12 mouse cellular contexts compared by ENCODE assay signal in the genomic region with DNA sequence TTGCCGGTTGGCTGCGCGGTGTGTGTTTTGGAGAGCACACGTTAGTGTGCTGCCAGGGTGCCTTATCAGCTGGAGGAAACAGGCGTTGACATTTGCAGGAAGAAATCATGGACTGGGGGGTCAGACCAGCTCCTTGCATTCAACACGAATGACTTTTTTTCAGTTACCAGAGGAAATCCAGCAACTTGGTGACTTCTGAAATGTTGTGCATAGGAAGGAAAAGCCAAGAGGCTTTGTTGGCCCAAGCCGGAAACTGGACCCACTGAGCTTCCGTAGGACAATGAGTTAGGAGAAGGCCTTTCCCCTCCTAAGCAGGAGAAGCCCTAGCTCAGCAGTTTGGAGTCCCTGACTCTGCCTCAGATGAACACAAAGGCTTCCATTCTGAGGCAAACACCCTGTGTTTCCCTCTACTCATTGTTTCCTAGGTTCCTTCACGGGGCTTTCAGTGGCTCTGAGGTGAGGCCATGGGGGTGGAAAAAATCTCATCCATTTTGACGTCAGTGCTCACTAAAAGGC. TPM values are rescaled to one million over a fixed set of nuclear protein-coding genes. Genes with fewer than 3 reads are reported as not detected.
DNase-seq lines count a peak whose midpoint lies in the region; ATAC-seq lines count a peak whose summit lies in the region.
"Had no signal": no experiment of that assay in that cellular context is flagged by ENCODE, and none has a peak within 500 bp of the region (broad histone marks: within the 10 kb centered on the region; RNA-seq: fewer than 3 reads in every experiment).

No protein-coding gene starts in this region.

- peaks cover 64% of the 10 kb centered on the region for H3K4me1 ChIP-seq in liver, embryonic 12.5 days
- H3K4me1 ChIP-seq: embryonic facial prominence, embryonic 13.5 days had no signal

- H3K4me3 ChIP-seq in liver, embryonic 12.5 days, result no peak overlapping the region
- H3K4me3 ChIP-seq: embryonic facial prominence, embryonic 13.5 days had no signal

- H3K36me3 ChIP-seq in liver, embryonic 12.5 days, result no peaks in the 10 kb centered on the region
- H3K36me3 ChIP-seq: embryonic facial prominence, embryonic 13.5 days had no signal

- H3K4me2 ChIP-seq in liver, embryonic 12.5 days, result peak overlapping the region; percentile 9; the same call in 1 of the 2 replicates
- H3K4me2 ChIP-seq: embryonic facial prominence, embryonic 13.5 days had no signal

- H3K9ac ChIP-seq in liver, embryonic 12.5 days, result no peak overlapping the region
- H3K9ac ChIP-seq: embryonic facial prominence, embryonic 13.5 days had no signal

- ATAC-seq in liver, embryonic 12.5 days, result no peak

- no peaks in the 10 kb centered on the region for H3K9me3 ChIP-seq in liver, embryonic 12.5 days (replicated peaks)
- H3K9me3 ChIP-seq: embryonic facial prominence, embryonic 13.5 days had no signal

- 22% methylated on average over 10 of the region's 10 CpGs for WGBS in liver, embryonic 12.5 days (ENCODE audit: insufficient replicate concordance)

- peak; percentile 12 for DNase-seq in embryo, embryonic 10 days (ENCODE audit: low spot score)
- no peak for DNase-seq in embryo, embryonic 9.5 days (ENCODE audit: extremely low spot score)
- DNase-seq in heart, adult 11 months, result peak; percentile 97
- peak; percentile 46 for DNase-seq in induced T-regulatory cell, adult 2 months (ENCODE audit: low read depth)
- no peak for DNase-seq in frontal cortex, postnatal 14 days (ENCODE audit: low spot score in 2 of 2)
- DNase-seq in layer of hippocampus, adult 18-20 months (ENCODE audit: low spot score in 2 of 2), result no peak
- no peak for DNase-seq in cerebellum, postnatal 10 days
- DNase-seq: gastrocnemius, postnatal 14 days; left cerebral cortex, postnatal 4 days; right cerebral cortex, postnatal 4 days had no signal

- H3K27ac ChIP-seq in liver, embryonic 12.5 days, result 0 out of 2 replicates have a peak overlapping the region, but pooled peaks have one; percentile 47
- H3K27ac ChIP-seq: embryonic facial prominence, embryonic 13.5 days had no signal

- peaks cover 10% of the 10 kb centered on the region for H3K27me3 ChIP-seq in liver, embryonic 12.5 days (replicated peaks)
- H3K27me3 ChIP-seq: embryonic facial prominence, embryonic 13.5 days had no signal

RNA-seq across cellular contexts. Expression of a gene that starts 26.5 kb away (rescaled TPM):
- polyA plus RNA-seq in liver, embryonic 12.5 days (2016; fragmentation: Nextera tagmentation; extraction: Ambion mirVana), result 6.5 and 7.8 TPM in 2 replicates
- 10 to 100 TPM; 20.4 to 23.1 TPM for total RNA-seq in layer of hippocampus, adult 18-20 months (2021)

RNA-seq across cellular contexts. Expression of a gene that starts 41.6 kb away (rescaled TPM):
- 0.19 and 0.22 TPM in 2 replicates for polyA plus RNA-seq in liver, embryonic 12.5 days (2016; fragmentation: Nextera tagmentation; extraction: Ambion mirVana)
- 1 to 10 TPM in 1 of 2 experiments, under 1 TPM in 1; 0.81 to 1.1 TPM for total RNA-seq in layer of hippocampus, adult 18-20 months (2021)

Comparison
In these comparisons a context has a peak if more than half of its experiments do, and no peak if none do; other contexts are left out.
1. DNase-seq: peak in embryo, embryonic 10 days (single experiment), heart, adult 11 months (single experiment) and induced T-regulatory cell, adult 2 months (single experiment); none in embryo, embryonic 9.5 days (single experiment), frontal cortex, postnatal 14 days (0 of 2), layer of hippocampus, adult 18-20 months (0 of 2) and cerebellum, postnatal 10 days (0 of 2).